15 mouse cellular contexts compared by ENCODE assay signal in genomic region chr10:68067961-68068360, GRCm38 (mm10).
"Had no signal": no experiment of that assay in that cellular context is flagged by ENCODE, and none has a peak within 500 bp of the region (broad histone marks: within the 10 kb centered on the region; RNA-seq: fewer than 3 reads in every experiment).

No protein-coding gene starts in this region.

- DNase-seq: heart, postnatal 10 days; heart, postnatal 36 days; heart, postnatal 4 days; kidney, adult 11 months; kidney, adult 18-20 months; kidney, adult 2 months; kidney, adult 8-10 months; kidney, adult 9 months; kidney, postnatal 10 days; kidney, postnatal 14 days; kidney, postnatal 25 days; kidney, postnatal 36 days; kidney, postnatal 4 days; layer of hippocampus, adult 9-11 months; layer of hippocampus, postnatal 36 days had no signal
